Mouse (Mus musculus) frontal cortex, postnatal 14 days (tissue): Measurements from ENCODE around the gene S100a14.

ENCODE experiments used
- DNase-seq, 2 experiments: peaks; one replicate each; pipeline ENCODE4 v3.0.0; 2022; ENCODE audit warnings: low spot score in 2 of 2

Gene S100a14

DNA sequence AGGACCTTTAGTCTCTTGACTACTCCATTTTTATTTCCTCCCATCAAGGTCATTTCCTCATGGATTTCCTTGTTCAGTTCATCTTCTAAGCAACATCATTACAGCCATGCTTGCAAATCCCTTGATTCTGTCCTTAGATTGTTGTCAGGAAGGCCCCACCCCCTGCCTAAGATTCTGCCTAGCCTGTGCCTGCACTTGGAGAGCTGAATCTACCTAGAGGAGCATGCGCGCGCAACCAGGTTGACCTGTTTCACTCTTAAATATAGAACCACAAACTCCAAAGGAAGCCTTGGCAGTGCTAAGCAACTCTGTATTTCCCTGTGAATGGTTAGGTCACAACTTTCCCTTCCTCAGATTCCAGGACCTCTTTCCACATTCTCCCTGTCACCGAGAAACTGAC, 8.9 kb upstream of the S100a14 start:
- no peak for DNase-seq

DNA sequence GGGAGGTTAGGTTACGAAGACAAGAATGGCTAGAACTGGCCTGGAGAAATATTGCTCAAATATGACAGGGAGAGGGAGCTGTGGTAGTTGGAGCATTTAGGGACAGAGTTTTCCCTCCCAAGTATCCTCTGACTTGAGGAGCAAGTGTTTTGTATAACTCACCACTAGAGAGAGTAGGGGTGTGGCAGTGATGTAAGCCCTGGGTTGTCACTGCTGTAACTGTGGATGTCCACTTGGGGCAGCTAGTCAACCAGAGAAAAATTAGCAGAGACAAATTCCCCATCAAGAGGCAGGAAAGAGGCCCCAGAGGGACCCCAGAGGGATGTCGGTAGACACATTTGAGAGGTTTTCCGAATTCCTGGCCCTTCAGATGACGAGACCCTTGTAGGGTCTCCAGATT, 1.2 kb upstream of the S100a14 start:
- DNase-seq: no peak

DNA sequence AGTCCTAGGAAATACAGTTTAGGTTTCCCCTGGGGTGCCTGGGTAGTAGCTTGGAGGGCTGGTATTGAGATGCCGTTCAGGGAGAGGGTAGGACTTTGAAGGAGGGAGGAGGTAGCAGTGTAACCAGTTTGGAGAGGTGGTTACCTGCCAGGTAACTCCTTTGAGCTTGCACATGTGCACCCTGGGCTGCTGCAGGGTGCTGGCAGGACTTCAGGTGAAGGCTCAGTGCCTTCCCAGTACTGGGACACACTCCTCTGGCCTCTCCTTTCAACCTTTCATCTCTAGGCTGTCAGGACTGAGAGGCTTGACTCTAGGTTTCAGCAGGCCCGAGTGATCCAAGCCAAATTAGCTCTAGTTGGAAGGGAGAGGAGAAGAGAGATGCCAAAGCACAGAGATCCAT, 580 bp upstream of the S100a14 start:
- DNase-seq: no peak

DNA sequence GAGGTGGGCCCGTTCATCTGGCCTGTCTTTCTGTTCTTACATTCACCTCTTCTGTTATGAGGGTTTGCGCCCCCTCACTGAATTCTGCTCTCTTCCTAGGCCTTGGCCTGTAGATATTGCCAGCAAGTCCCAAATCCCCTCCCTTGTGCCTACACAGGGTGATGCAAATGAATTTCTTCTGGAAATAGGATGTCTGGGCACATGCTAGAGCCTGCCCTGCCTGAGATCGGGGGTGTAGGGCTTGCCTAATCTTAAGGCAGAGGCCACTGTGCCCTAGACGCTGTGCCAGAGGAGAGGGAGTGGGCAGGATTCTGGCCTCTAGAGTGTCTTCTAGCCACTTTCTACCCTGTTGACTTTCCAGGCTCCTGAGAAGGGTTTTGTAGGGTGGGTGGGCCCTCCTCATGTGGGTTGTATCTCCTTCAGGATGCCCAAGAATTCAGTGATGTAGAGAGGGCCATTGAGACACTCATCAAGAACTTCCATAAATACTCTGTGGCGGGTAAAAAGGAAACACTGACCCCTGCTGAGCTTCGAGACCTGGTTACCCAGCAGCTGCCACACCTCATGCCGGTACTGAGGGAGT, 726 bp downstream of the S100a14 start:
- DNase-seq: no peak

DNA sequence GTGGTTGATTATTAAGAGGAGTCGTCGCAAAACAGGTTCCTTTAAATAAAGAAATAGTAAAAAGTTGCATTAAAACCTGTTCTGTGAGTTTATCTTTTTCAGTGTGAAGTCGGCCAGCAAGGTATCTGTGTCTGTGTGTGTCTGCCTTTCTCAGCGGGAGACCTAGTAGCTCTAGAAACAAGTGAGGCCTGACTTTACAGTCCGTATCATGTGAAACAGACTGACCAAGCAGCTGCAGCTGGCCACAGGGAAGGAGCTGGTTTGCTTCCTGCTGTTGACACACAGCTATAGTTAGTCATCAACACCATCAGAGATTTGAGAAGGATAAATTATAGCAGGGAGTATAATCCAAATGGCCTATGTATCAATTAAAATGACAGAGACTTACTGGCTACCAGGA, 5.1 kb downstream of the S100a14 start:
- no peak for DNase-seq

DNA sequence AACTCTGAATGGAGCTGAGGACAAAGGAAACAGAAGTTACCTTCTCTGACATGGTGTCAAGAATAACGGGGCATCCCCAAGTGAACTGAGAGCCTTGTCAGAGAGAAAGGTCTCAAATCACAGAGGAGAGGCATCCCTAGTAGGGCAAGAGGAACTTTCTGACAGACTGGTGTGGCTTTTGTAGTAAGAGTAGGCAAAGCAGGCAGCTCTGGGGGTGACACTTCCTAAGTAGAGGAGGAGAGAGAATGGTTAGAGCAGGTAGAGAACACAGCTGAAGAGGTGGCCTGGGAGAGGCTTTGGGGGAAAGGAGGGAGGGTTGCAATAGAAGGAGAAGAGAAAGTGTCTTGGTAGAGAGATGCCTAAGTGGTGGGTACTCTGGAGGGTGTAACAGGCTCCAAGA, 8.8 kb downstream of the S100a14 start:
- no peak for DNase-seq

DNA sequence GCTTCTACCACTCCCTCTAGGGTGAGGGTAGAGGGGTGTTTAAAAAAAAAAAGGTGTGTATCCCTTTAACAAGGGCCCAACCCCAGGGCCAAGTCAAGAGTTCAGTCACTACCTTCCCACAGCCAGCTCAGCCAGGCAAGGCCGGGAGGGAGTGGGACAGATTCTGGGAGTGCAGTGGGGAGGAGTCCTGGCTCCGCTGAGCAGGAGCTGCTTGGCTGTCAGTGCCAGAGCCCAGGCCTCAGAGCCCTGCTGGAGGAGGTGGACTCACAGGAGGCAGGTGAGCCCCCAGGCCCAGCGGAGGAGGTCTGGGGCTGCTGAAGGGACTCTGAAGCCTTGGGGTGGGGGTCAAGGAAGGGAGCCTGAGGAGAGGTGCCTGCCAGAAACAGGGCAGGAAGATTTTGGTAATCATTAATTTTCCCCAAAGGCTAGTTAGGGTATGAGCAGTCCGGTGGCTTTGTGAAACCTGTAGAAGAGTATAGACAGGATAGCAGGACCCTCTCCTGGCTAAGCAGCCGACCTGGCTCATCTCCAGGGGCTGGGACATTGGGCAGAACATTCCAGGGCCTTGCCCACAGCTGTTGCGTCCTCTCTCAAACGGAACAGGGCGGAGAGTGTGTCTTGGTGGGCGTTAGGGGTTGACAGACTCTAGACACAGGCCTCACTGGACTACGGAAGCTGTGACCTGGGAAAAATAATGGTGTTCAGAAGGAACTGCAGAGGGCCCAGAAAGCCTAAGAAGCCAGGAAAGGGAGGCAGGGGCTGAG, 10.7 kb downstream of the S100a14 start, which contains the start of gene S100a16:
TSS of gene S100a16 (plus strand) at position 114 of the 764 bp plus-strand sequence.
- DNase-seq: no peak

DNA sequence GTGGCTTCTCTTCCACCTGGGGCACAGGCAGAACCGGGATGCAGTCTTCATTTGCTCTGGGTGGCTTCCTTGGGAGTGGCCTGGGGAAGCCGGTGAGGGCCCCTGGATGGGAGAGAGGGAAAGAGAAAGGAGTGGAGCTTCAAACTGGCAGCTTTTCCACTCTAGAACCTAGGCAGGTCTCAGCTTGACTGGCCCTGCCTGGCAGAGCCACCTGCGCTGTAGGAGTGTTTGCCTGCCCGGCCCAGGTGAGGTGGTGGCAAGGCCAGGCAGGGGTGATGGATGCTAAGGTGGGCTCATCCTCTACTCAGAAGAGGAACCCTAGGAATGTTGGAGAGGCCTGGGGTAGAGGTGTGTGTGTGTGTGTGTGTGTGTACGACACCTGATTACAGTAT, 11.2 kb downstream of the S100a14 start:
- no peak for DNase-seq

DNA sequence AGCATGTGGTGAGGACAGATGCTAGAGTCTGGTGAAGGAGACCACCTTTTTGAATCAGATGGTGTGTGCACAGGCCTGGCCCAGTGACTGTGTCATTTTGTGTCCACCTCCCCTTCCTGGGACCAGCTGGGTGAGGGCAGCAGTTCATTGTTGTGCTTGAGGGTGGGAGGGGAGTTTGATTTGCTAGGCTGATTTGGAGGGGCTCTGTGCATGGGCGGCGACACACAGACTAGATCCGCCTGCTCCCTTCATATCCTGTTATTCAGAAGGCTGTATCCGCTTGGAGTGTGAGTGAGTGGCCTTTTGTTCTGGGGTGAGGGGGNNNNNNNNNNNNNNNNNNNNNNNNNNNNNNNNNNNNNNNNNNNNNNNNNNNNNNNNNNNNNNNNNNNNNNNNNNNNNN, 14.2 kb downstream of the S100a14 start:
- no peak for DNase-seq

DNA sequence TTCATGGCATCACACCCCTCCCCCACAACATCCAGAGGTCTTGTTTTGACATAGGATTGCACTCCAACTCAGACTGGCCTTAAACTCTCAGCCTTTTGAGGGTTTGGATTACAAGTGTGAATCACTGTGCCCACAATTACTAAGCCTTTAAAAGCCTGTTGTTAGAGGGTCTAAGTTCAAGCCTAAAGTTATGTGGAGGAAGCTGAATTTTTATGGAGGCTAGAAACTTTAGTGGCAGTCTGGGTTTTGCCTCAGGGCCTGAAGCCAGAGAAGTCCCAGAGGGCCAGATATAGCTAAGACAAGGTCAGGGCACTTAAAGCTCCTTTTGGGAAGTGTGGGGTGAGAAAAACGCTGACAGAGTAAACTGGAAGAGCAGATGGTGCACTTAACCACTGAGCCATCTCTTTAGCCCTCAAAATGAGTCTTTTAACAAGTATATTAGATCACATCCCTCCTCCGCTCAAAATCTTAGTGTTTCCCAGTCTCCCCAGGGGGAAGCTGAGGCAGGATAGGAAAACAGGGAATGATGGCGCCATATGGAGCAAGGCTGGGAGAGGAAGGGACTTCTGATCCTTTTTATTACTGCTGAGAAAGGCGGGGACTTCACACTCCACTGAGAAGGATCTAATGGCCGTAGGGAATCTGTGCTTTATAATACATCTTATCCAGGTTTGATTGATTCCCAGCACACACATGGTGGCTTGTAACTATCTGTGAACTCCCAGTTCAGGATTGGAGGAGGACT, 23.2 kb downstream of the S100a14 start:
- DNase-seq: no peak

DNA sequence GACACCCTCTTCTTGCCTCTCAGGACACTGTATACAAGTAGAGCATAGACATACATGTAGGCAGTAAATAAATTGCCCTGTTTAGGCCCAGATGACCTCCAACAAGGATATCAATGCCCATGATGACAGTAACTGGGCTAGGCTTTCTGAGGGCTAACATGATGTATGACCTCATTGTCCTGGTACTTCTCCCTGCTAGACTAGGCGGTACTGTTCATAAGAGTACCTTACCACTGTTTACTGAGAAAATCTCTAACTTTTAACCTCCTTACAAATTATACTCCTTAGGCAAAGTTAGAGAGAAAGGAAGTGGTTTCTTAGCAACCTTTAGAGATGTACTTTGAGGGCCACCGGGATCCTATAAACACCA, 23.8 kb downstream of the S100a14 start:
- DNase-seq: no peak

DNA sequence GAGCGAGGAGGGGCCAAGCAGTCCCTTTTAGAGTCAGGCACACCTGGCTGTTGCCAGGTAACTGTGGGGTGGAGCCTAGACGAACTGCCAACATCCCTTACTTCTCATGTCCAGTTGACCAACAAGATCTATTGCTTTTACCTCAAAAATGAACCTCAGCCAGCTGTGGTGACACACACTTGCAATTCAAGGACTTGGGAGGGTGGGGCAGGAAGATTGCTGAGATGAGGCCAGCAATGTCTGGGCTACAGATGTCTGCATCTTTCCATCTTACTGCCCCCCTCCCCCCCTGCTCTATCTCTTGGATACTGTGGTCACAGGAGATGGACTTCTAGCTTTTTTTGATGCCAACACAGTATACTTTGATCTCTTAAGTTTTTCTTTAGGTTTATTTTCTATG, 25.6 kb downstream of the S100a14 start:
- no peak for DNase-seq

DNA sequence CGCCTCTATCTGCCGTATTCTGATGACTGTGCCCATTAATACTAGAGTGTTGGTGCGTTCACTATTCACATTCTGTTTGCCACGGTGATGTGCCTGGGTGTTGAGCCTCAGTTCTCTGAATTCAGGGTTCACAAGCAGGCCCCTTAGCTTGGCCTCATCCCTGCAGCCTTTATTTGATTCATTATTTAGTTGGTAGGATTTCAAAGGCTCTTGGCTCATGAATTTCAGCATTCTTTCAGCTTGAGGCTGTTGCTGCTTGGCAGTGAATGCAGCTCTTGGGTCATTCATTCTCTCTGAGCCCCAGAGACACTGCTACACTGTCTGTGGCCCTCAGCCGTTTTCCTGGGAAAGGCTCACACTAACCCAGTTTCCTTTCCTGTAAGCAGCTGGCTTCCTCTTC, 29.3 kb downstream of the S100a14 start:
- DNase-seq: peak in 1 of 2 experiments; percentile 61

DNA sequence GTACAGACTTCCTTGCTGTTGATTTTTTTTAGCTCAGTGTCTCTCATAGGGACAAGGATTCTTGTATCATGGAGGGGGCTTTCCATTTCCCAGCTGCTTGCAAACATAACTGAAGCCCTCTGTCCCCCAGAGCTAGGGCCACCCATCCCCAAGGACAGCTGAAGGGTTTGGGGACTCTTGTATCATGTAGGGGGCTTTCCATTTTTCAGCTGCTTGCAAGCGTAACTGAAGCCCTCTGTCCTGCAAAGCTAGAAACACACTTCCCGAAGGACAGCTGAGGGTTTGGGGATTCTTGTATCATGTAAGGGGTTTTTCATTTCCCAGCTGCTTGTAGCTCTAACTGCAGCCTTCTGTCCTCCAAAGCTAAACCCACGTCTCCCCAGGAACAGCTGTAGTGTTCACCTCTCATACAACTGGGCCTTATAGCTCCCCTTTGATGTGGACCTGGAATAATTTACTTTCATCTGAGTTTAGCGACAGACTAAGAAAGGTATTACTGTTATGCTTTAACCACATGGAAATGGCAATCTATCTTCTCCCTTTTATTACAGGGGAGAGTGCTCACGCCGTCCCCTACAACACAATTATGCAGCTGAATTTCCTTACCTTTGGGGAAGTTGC, 33.5 kb downstream of the S100a14 start, which contains the start of gene S100a3:
TSS of gene S100a3 (plus strand) at position 571 of the 621 bp plus-strand sequence.
- DNase-seq: no peak

DNA sequence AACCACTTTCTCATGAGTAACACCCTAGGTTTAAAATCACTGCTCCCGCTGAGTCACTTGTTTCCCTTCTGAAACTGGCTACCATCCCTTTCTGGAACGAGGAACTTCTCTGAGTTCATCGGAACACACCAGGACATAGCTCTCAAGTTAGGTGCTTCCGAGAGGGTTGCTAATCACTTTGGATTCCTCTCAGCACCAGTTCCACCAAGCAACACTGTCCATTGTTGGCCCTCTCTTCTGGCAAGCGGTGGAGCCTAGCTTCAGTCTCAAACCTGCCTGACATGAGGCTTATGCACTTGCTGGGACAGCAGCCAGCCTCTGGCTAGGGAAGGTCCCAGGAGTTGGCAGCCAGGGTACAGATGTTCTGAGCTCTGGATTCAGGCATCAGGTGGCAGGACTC, 48.0 kb downstream of the S100a14 start:
- no peak for DNase-seq

DNA sequence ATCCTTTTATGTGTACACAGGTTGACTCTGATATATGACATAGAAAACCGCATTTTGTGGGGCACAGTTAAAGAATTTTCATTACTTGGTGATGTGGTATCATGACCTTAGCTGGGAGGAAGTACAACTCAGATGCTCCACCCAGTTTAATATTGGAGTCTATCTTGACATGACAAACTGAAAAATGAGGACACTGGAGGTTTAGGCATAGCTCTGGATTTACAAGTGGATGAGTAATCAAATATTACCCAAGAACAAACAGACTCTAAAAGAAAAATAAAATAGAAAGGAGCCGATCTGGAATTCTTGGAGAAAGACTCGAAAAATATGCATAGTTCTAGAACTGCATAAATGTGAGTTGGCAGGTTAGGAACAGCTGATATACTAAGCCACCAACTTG, 48.7 kb downstream of the S100a14 start:
- DNase-seq: no peak

DNA sequence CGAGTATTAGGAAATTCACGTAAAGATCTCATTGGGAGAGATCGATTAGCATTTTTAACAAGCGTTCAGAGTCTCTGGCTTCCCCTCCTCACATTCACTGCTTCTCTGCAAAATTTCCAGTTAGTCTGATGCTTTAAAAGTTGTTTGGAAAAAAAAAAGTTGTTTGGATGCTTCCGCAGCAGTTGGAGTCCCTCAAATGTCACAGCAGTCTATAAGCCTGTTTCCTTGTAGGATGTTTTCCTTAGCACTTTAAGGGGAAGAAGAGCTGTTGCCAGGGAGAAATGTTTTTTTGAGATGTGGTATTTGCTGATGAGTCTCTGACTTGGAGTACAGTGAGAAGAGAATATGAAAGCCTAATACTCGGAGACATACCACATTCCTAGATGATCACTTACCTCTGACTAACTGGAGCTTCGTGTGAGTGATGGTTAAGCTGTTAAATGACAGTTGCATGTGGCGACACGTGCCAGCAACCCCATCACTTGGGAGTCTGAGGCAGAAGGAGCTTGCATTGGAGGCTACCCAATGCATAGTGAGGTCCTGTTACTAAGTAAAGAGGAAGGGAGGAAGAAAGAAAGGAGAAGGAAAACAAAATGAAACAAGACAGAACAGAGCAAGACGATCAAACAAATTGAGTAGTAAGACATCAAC, 49.8 kb downstream of the S100a14 start:
- no peak for DNase-seq
